Mouse (Mus musculus) intestine, embryonic 16.5 days (tissue): ENCODE measurements around the gene Txlnb. TPM values are rescaled to one million over a fixed set of nuclear protein-coding genes. Genes with fewer than 3 reads are reported as not detected.

ENCODE experiments used
- ATAC-seq: fragments of 200-750 bp; cut with Nextera tagmentation; 2 replicates; pipeline ENCODE4 v1.8.0; 2017; ENCODE audit warnings: moderate TSS enrichment, moderate library complexity
- H3K27ac ChIP-seq: fragments of 300-500 bp; sonication (generic); 2 replicates; pipeline ENCODE4 v1.5.1; 2014; ENCODE audit warnings: mild to moderate bottlenecking, low read length
- H3K27me3 ChIP-seq: fragments of 300-500 bp; sonication (generic); replicated peaks from 2 replicates; pipeline ENCODE4 v1.6.1; 2014; ENCODE audit warnings: low read length, control low read depth, mixed read lengths; ENCODE audit not compliant: control insufficient read depth, insufficient read depth
- H3K36me3 ChIP-seq: fragments of 300-500 bp; sonication (generic); 2 replicates; pipeline ENCODE4 v1.6.1; 2014; ENCODE audit warnings: low read length, control low read depth; ENCODE audit not compliant: control insufficient read depth, insufficient read depth
- H3K4me1 ChIP-seq: fragments of 300-500 bp; sonication (generic); 2 replicates; pipeline ENCODE4 v1.6.1; 2014; ENCODE audit warnings: low read length, control low read depth, mixed read lengths; ENCODE audit not compliant: control insufficient read depth, insufficient read depth
- H3K4me2 ChIP-seq: fragments of 300-500 bp; sonication (generic); 2 replicates; pipeline ENCODE4 v1.6.1; 2014; ENCODE audit warnings: low read depth, low read length, control low read depth
- H3K4me3 ChIP-seq: fragments of 300-500 bp; sonication (generic); 2 replicates; pipeline ENCODE4 v1.5.1; 2014; ENCODE audit warnings: mild to moderate bottlenecking, low read length
- H3K9ac ChIP-seq: fragments of 300-500 bp; sonication (generic); 2 replicates; pipeline ENCODE4 v1.6.1; 2014; ENCODE audit warnings: low read depth, low read length
- H3K9me3 ChIP-seq: fragments of 300-500 bp; sonication (generic); 2 replicates; pipeline ENCODE4 v1.6.1; 2016; ENCODE audit warnings: low read length, control low read depth; ENCODE audit not compliant: control insufficient read depth
- WGBS: fragments of 180-500 bp; shearing (Covaris S2); extraction: QIAGEN DNeasy Blood & Tissue Kit; methylation state at CpG from one replicate; pipeline ENCODE4 v1.1.7; 2014; 5-methylcytosine and 5-hydroxymethylcytosine counted together
- polyA plus RNA-seq: library from polyadenylated mRNA; unstranded; fragments of >200 nt; fragmentation: Nextera tagmentation; extraction: Ambion mirVana; gene quantifications from 2 replicates; pipeline ENCODE4 v1.2.1, GENCODE M21; 2015

The Txlnb gene
- polyA plus RNA-seq, 1 experiment from 2014 or later, result 0.13 TPM

GRCm38 (mm10) chr10:17844781-17845537 lies 48.9 kb downstream of the Txlnb start:
- Histone ChIP-seq H3K4me2 (no peak overlapping the region), H3K27ac (no peak overlapping the region), H3K9me3 (no peaks in the 10 kb centered on the region), H3K36me3 (no peaks in the 10 kb centered on the region), H3K9ac (no peak overlapping the region), H3K4me3 (no peak overlapping the region), H3K27me3 (no peaks in the 10 kb centered on the region), H3K4me1 (no peaks in the 10 kb centered on the region)
- 50% methylated on average over 4 of the region's 4 CpGs for WGBS
- no peak for ATAC-seq

- H3K27ac ChIP-seq, result no peak overlapping the region
- 90% methylated on average over 9 of the region's 9 CpGs for WGBS
Measured at GRCm38 (mm10) chr10:17857647-17858261, 61.7 kb downstream of the Txlnb start.

GRCm38 (mm10) chr10:17860701-17861480 lies 64.9 kb downstream of the Txlnb start:
- no peak overlapping the region for H3K27ac ChIP-seq
- H3K36me3 ChIP-seq, result no peaks in the 10 kb centered on the region
- ATAC-seq, result no peak
- H3K4me2 ChIP-seq, result no peak overlapping the region
- H3K4me1 ChIP-seq, result no peaks in the 10 kb centered on the region
- H3K4me3 ChIP-seq, result no peak overlapping the region
- WGBS, result 67% methylated on average over 6 of the region's 6 CpGs
- no peaks in the 10 kb centered on the region for H3K27me3 ChIP-seq
- no peak overlapping the region for H3K9ac ChIP-seq
- H3K9me3 ChIP-seq, result no peaks in the 10 kb centered on the region

More at GRCm38 (mm10) chr10:17857647-17858261, 61.7 kb downstream of the Txlnb start:
- no peak for ATAC-seq
- no peaks in the 10 kb centered on the region for H3K36me3 ChIP-seq
- no peak overlapping the region for H3K4me2 ChIP-seq
- H3K9ac ChIP-seq, result no peak overlapping the region
- H3K9me3 ChIP-seq, result no peaks in the 10 kb centered on the region
- H3K4me3 ChIP-seq, result no peak overlapping the region
- H3K4me1 ChIP-seq, result no peaks in the 10 kb centered on the region
- H3K27me3 ChIP-seq, result no peaks in the 10 kb centered on the region

- ATAC-seq, result peak; percentile 71
- no peaks in the 10 kb centered on the region for H3K4me1 ChIP-seq
- H3K9me3 ChIP-seq, result 0 out of 2 replicates have a peak, but pooled peaks cover 2% of the 10 kb centered on the region
- H3K4me3 ChIP-seq, result no peak overlapping the region
- no peak overlapping the region for H3K9ac ChIP-seq
- no peaks in the 10 kb centered on the region for H3K27me3 ChIP-seq
- no peak overlapping the region for H3K27ac ChIP-seq
- 36% methylated on average over 5 of the region's 5 CpGs for WGBS
- no peaks in the 10 kb centered on the region for H3K36me3 ChIP-seq
- no peak overlapping the region for H3K4me2 ChIP-seq
Measured at GRCm38 (mm10) chr10:17869822-17870662, 74.0 kb downstream of the Txlnb start.

GRCm38 (mm10) chr10:17878002-17878919 lies 82.2 kb downstream of the Txlnb start:
- 0 out of 2 replicates have a peak, but pooled peaks have one; percentile 18 for ATAC-seq
- Histone ChIP-seq H3K27ac (no peak overlapping the region), H3K4me2 (no peak overlapping the region), H3K4me1 (no peaks in the 10 kb centered on the region), H3K9me3 (no peaks in the 10 kb centered on the region), H3K36me3 (no peaks in the 10 kb centered on the region), H3K27me3 (no peaks in the 10 kb centered on the region), H3K4me3 (no peak overlapping the region), H3K9ac (no peak overlapping the region)
- WGBS, result 45% methylated on average over 8 of the region's 8 CpGs

DNA sequence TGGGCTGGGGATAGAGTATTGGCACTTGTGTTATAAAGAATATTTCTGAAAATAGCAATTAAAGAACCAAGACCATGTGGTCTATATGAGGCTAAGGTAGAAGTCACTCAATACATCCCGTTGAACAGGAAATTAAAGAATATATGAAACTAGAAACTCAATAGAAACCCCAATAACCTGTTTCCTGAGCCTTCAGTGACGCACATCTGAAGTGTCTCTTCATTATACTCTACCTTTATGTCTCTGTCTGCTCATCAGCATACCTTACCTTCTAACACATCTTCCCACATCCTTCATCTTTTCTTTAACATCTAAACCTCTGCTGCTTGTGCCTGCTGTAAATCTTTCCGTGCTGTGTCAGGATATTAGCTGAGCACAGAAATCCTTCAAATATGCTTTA lies 84.0 kb downstream of the Txlnb start:
- no peak for ATAC-seq
- no peaks in the 10 kb centered on the region for H3K27me3 ChIP-seq
- H3K4me2 ChIP-seq, result no peak overlapping the region
- H3K9me3 ChIP-seq, result no peaks in the 10 kb centered on the region
- H3K4me1 ChIP-seq, result no peaks in the 10 kb centered on the region
- 84% methylated on average over 3 of the region's 3 CpGs for WGBS
- H3K4me3 ChIP-seq, result no peak overlapping the region
- no peak overlapping the region for H3K9ac ChIP-seq
- no peak overlapping the region for H3K27ac ChIP-seq
- no peaks in the 10 kb centered on the region for H3K36me3 ChIP-seq

- WGBS, result 75% methylated on average over 2 of the region's 2 CpGs
- Histone ChIP-seq H3K27ac (no peak overlapping the region), H3K27me3 (no peaks in the 10 kb centered on the region), H3K36me3 (no peaks in the 10 kb centered on the region), H3K4me2 (no peak overlapping the region), H3K4me1 (no peaks in the 10 kb centered on the region), H3K9me3 (no peaks in the 10 kb centered on the region), H3K4me3 (no peak overlapping the region), H3K9ac (no peak overlapping the region)
- ATAC-seq, result no peak
Measured at GRCm38 (mm10) chr10:17880724-17881123, 84.7 kb downstream of the Txlnb start.
